Mouse (Mus musculus) adrenal gland, postnatal 4 days (tissue): ENCODE results near the gene Soat1. TPM values are rescaled to one million over a fixed set of nuclear protein-coding genes. Genes with fewer than 3 reads are reported as not detected.

Experiments
- DNase-seq, 2 experiments: peaks; one replicate each; pipeline ENCODE4 v3.0.0; 2021 to 2022; ENCODE audit warnings: low spot score in 2 of 2, mixed read lengths in 2 of 2
- total RNA-seq, 2 experiments: library from RNA; stranded (reverse); gene quantifications; 2 replicates each; pipeline ENCODE4 v1.2.3; 2021

The Soat1 gene
- total RNA-seq, 2 experiments from 2014 or later: 532 to 566 TPM

GRCm38 (mm10) chr1:156467655-156468255 lies 6.4 kb downstream of the Soat1 start:
- DNase-seq: no peak

- no peak for DNase-seq
Measured at GRCm38 (mm10) chr1:156464963-156465362, 9.2 kb downstream of the Soat1 start.

GRCm38 (mm10) chr1:156463981-156464853 lies 9.9 kb downstream of the Soat1 start:
- no peak for DNase-seq

GRCm38 (mm10) chr1:156462273-156462991 lies 11.7 kb downstream of the Soat1 start:
- DNase-seq: no peak

GRCm38 (mm10) chr1:156461036-156461435 lies 13.1 kb downstream of the Soat1 start:
- DNase-seq: no peak

GRCm38 (mm10) chr1:156460216-156460615 lies 13.9 kb downstream of the Soat1 start:
- DNase-seq: no peak

GRCm38 (mm10) chr1:156459690-156460089 lies 14.4 kb downstream of the Soat1 start:
- no peak for DNase-seq

GRCm38 (mm10) chr1:156458391-156459060 lies 15.6 kb downstream of the Soat1 start:
- DNase-seq: no peak

GRCm38 (mm10) chr1:156455005-156455758 lies 18.9 kb downstream of the Soat1 start:
- no peak for DNase-seq

- DNase-seq: no peak
Measured at GRCm38 (mm10) chr1:156454384-156454783, 19.7 kb downstream of the Soat1 start.

- no peak for DNase-seq
Measured at GRCm38 (mm10) chr1:156453876-156454275, 20.3 kb downstream of the Soat1 start.

- no peak for DNase-seq
Measured at GRCm38 (mm10) chr1:156450478-156450877, 23.7 kb downstream of the Soat1 start.

- no peak for DNase-seq
Measured at GRCm38 (mm10) chr1:156449691-156450090, 24.4 kb downstream of the Soat1 start.

GRCm38 (mm10) chr1:156449089-156449488 lies 25.0 kb downstream of the Soat1 start:
- DNase-seq: no peak

GRCm38 (mm10) chr1:156445049-156445448 lies 29.1 kb downstream of the Soat1 start:
- DNase-seq: no peak

GRCm38 (mm10) chr1:156442776-156443175 lies 31.4 kb downstream of the Soat1 start:
- no peak for DNase-seq

GRCm38 (mm10) chr1:156442266-156442665 lies 31.9 kb downstream of the Soat1 start:
- DNase-seq: no peak

- no peak for DNase-seq
Measured at GRCm38 (mm10) chr1:156437726-156438125, 36.4 kb downstream of the Soat1 start.

- DNase-seq: no peak
Measured at GRCm38 (mm10) chr1:156437016-156437708, 37.0 kb downstream of the Soat1 start.

GRCm38 (mm10) chr1:156433497-156433896 lies 40.6 kb downstream of the Soat1 start:
- DNase-seq: no peak
